Mouse (Mus musculus) kidney, embryonic 15.5 days (tissue): Measurements from ENCODE around the gene Slc38a7. TPM values are rescaled to one million over a fixed set of nuclear protein-coding genes. Genes with fewer than 3 reads are reported as not detected.
"Not testable (repeated sequence)": the region's sequence is repeated elsewhere in the genome, so short reads cannot be mapped to it uniquely, and the experiment has no call there.

Experiments
- ATAC-seq: fragments of 200-750 bp; cut with Nextera tagmentation; replicated peaks from 2 replicates; pipeline ENCODE4 v1.8.0; 2017; ENCODE audit warnings: moderate TSS enrichment; ENCODE audit not compliant: low FRiP score
- H3K27ac ChIP-seq: fragments of 300-500 bp; sonication (generic); 2 replicates; pipeline ENCODE4 v1.5.1; 2015; ENCODE audit warnings: mild to moderate bottlenecking, inconsistent platforms
- H3K27me3 ChIP-seq: fragments of 300-500 bp; sonication (generic); 2 replicates; pipeline ENCODE4 v1.6.1; 2015; ENCODE audit warnings: inconsistent platforms
- H3K36me3 ChIP-seq: fragments of 300-500 bp; sonication (generic); 2 replicates; pipeline ENCODE4 v1.6.1; 2015; ENCODE audit warnings: inconsistent platforms
- H3K4me1 ChIP-seq: fragments of 300-500 bp; sonication (generic); 2 replicates; pipeline ENCODE4 v1.6.1; 2015; ENCODE audit warnings: inconsistent platforms
- H3K4me2 ChIP-seq: fragments of 300-500 bp; sonication (generic); 2 replicates; pipeline ENCODE4 v1.6.1; 2015; ENCODE audit warnings: moderate library complexity, mild to moderate bottlenecking, inconsistent platforms
- H3K4me3 ChIP-seq: fragments of 300-500 bp; sonication (generic); replicated peaks from 2 replicates; pipeline ENCODE4 v1.5.1; 2015; ENCODE audit warnings: mild to moderate bottlenecking, inconsistent platforms
- H3K9ac ChIP-seq: fragments of 300-500 bp; sonication (generic); 2 replicates; pipeline ENCODE4 v1.6.1; 2015; ENCODE audit warnings: mild to moderate bottlenecking, inconsistent platforms
- H3K9me3 ChIP-seq: fragments of 300-500 bp; sonication (generic); replicated peaks from 2 replicates; pipeline ENCODE4 v1.6.1; 2016; ENCODE audit warnings: inconsistent platforms
- WGBS: fragments of 180-500 bp; shearing (Covaris S2); methylation state at CpG from one replicate; pipeline ENCODE4 v1.1.7; 2015; ENCODE audit warnings: mixed read lengths; 5-methylcytosine and 5-hydroxymethylcytosine counted together
- polyA plus RNA-seq: library from polyadenylated mRNA; unstranded; fragments of >200 nt; fragmentation: Nextera tagmentation; extraction: Ambion mirVana; gene quantifications from 2 replicates; pipeline ENCODE4 v1.2.1, GENCODE M21; 2015

The Slc38a7 gene
- polyA plus RNA-seq, 1 experiment from 2014 or later: 16.4 TPM

- Histone ChIP-seq H3K9me3 (no peaks in the 10 kb centered on the region), H3K27me3 (no peaks in the 10 kb centered on the region), H3K27ac (no peak overlapping the region), H3K4me1 (no peaks in the 10 kb centered on the region), H3K4me3 (no peak overlapping the region), H3K36me3 (peaks cover 67% of the 10 kb centered on the region), H3K4me2 (no peak overlapping the region), H3K9ac (no peak overlapping the region)
- WGBS: 89% methylated on average over 7 of the region's 7 CpGs
- ATAC-seq: no peak
Observed at GRCm38 (mm10) chr8:95845026-95845425, 8.3 kb downstream of the Slc38a7 start.

- H3K9me3 ChIP-seq: no peaks in the 10 kb centered on the region
- H3K27me3 ChIP-seq: no peaks in the 10 kb centered on the region
- no peak for ATAC-seq
- no peak overlapping the region for H3K9ac ChIP-seq
- peaks cover 72% of the 10 kb centered on the region for H3K36me3 ChIP-seq
- no peak overlapping the region for H3K4me3 ChIP-seq
- WGBS: 93% methylated on average over 6 of the region's 6 CpGs
- no peak overlapping the region for H3K4me2 ChIP-seq
- no peaks in the 10 kb centered on the region for H3K4me1 ChIP-seq
- no peak overlapping the region for H3K27ac ChIP-seq
Observed at GRCm38 (mm10) chr8:95843968-95844367, 9.4 kb downstream of the Slc38a7 start.

- Histone ChIP-seq H3K4me3 (no peak overlapping the region), H3K9ac (no peak overlapping the region), H3K9me3 (no peaks in the 10 kb centered on the region), H3K27me3 (no peaks in the 10 kb centered on the region), H3K36me3 (peaks cover 64% of the 10 kb centered on the region), H3K4me1 (no peaks in the 10 kb centered on the region), H3K4me2 (no peak overlapping the region), H3K27ac (no peak overlapping the region)
- ATAC-seq: no peak
- 91% methylated on average over 15 of the region's 15 CpGs for WGBS
Observed at GRCm38 (mm10) chr8:95841436-95841835, 11.9 kb downstream of the Slc38a7 start.

GRCm38 (mm10) chr8:95839289-95839688, 14.1 kb downstream of the Slc38a7 start:
- no peak for ATAC-seq
- no peak overlapping the region for H3K4me2 ChIP-seq
- no peak overlapping the region for H3K27ac ChIP-seq
- peaks cover 44% of the 10 kb centered on the region for H3K36me3 ChIP-seq
- H3K27me3 ChIP-seq: no peaks in the 10 kb centered on the region
- no peak overlapping the region for H3K9ac ChIP-seq
- no peak overlapping the region for H3K4me3 ChIP-seq
- H3K4me1 ChIP-seq: no peaks in the 10 kb centered on the region
- WGBS: 99% methylated on average over 4 of the region's 4 CpGs
- H3K9me3 ChIP-seq: no peaks in the 10 kb centered on the region

- ATAC-seq: no peak
- 90% methylated on average over 10 of the region's 10 CpGs for WGBS
- Histone ChIP-seq H3K9ac (no peak overlapping the region), H3K4me2 (no peak overlapping the region), H3K4me3 (no peak overlapping the region), H3K27ac (no peak overlapping the region), H3K36me3 (peaks cover 33% of the 10 kb centered on the region), H3K27me3 (no peaks in the 10 kb centered on the region), H3K4me1 (peaks cover 15% of the 10 kb centered on the region), H3K9me3 (no peaks in the 10 kb centered on the region)
Observed at GRCm38 (mm10) chr8:95837266-95837665, 16.1 kb downstream of the Slc38a7 start.

- Histone ChIP-seq H3K9me3 (no peaks in the 10 kb centered on the region), H3K4me1 (peaks cover 15% of the 10 kb centered on the region), H3K9ac (no peak overlapping the region), H3K4me2 (no peak overlapping the region), H3K27ac (no peak overlapping the region), H3K27me3 (no peaks in the 10 kb centered on the region), H3K4me3 (no peak overlapping the region), H3K36me3 (peaks cover 22% of the 10 kb centered on the region)
- WGBS: 73% methylated on average over 4 of the region's 4 CpGs
- no peak for ATAC-seq
Observed at GRCm38 (mm10) chr8:95835891-95836290, 17.4 kb downstream of the Slc38a7 start.

GRCm38 (mm10) chr8:95833435-95833984, 19.8 kb downstream of the Slc38a7 start:
- Histone ChIP-seq H3K36me3 (peaks cover 11% of the 10 kb centered on the region; the same call in 1 of the 2 replicates), H3K27me3 (no peaks in the 10 kb centered on the region), H3K4me1 (peaks cover 15% of the 10 kb centered on the region), H3K9me3 (no peaks in the 10 kb centered on the region), H3K4me3 (peak overlapping the region; percentile 44), H3K4me2 (peak overlapping the region; percentile 66), H3K9ac (peak overlapping the region; percentile 14; the same call in 1 of the 2 replicates), H3K27ac (peak overlapping the region; percentile 37; the same call in 1 of the 2 replicates)
- peak; percentile 84 for ATAC-seq
- WGBS: under 1% methylated on average over 16 of the region's 16 CpGs

- Histone ChIP-seq H3K9me3 (no peaks in the 10 kb centered on the region), H3K4me3 (peak overlapping the region; percentile 44), H3K4me2 (peak overlapping the region; percentile 66), H3K4me1 (peaks cover 15% of the 10 kb centered on the region), H3K36me3 (peaks cover 11% of the 10 kb centered on the region; the same call in 1 of the 2 replicates), H3K27ac (0 out of 2 replicates have a peak overlapping the region, but pooled peaks have one; percentile 41), H3K27me3 (no peaks in the 10 kb centered on the region), H3K9ac (no peak overlapping the region)
- ATAC-seq: peak; percentile 71
- 16% methylated on average over 16 of the region's 16 CpGs for WGBS
Observed at GRCm38 (mm10) chr8:95832603-95833434, 20.5 kb downstream of the Slc38a7 start.

GRCm38 (mm10) chr8:95830144-95830543, 23.2 kb downstream of the Slc38a7 start:
- Histone ChIP-seq H3K27ac (no peak overlapping the region), H3K27me3 (no peaks in the 10 kb centered on the region), H3K9ac (no peak overlapping the region), H3K36me3 (no peaks in the 10 kb centered on the region), H3K4me2 (no peak overlapping the region), H3K4me1 (peaks cover 15% of the 10 kb centered on the region), H3K4me3 (no peak overlapping the region), H3K9me3 (no peaks in the 10 kb centered on the region)
- 75% methylated on average over 3 of the region's 3 CpGs for WGBS
- ATAC-seq: no peak

GRCm38 (mm10) chr8:95825162-95825561, 28.2 kb downstream of the Slc38a7 start, which contains the start of gene Sap18b:
TSS of gene Sap18b (plus strand) at chr8:95825346.
- ATAC-seq, H3K9ac ChIP-seq, H3K4me1 ChIP-seq, H3K27me3 ChIP-seq, H3K27ac ChIP-seq, H3K4me3 ChIP-seq, H3K4me2 ChIP-seq, H3K9me3 ChIP-seq, H3K36me3 ChIP-seq: not testable (repeated sequence)
- 65% methylated on average over 25 of the region's 25 CpGs for WGBS

GRCm38 (mm10) chr8:95822699-95823098, 30.6 kb downstream of the Slc38a7 start:
- no peak overlapping the region for H3K4me3 ChIP-seq
- no peak overlapping the region for H3K9ac ChIP-seq
- WGBS: 79% methylated on average over 3 of the region's 3 CpGs
- no peak for ATAC-seq
- no peaks in the 10 kb centered on the region for H3K36me3 ChIP-seq
- no peaks in the 10 kb centered on the region for H3K27me3 ChIP-seq
- H3K4me2 ChIP-seq: no peak overlapping the region
- H3K4me1 ChIP-seq: no peaks in the 10 kb centered on the region
- no peaks in the 10 kb centered on the region for H3K9me3 ChIP-seq
- no peak overlapping the region for H3K27ac ChIP-seq

GRCm38 (mm10) chr8:95822096-95822495, 31.2 kb downstream of the Slc38a7 start:
- Histone ChIP-seq H3K36me3 (no peaks in the 10 kb centered on the region), H3K9me3 (no peaks in the 10 kb centered on the region), H3K27me3 (no peaks in the 10 kb centered on the region), H3K4me1 (no peaks in the 10 kb centered on the region), H3K9ac (no peak overlapping the region), H3K4me2 (no peak overlapping the region), H3K4me3 (no peak overlapping the region), H3K27ac (no peak overlapping the region)
- 86% methylated on average over 5 of the region's 5 CpGs for WGBS
- no peak for ATAC-seq
